Mouse (Mus musculus): ENCODE measurements around the gene Tgif2. TPM values are rescaled to one million over a fixed set of nuclear protein-coding genes. Genes with fewer than 3 reads are reported as not detected.
"Not testable (repeated sequence)": the region's sequence is repeated elsewhere in the genome, so short reads cannot be mapped to it uniquely, and the experiment has no call there.

Gene Tgif2
- polyA plus RNA-seq, 1 experiment from 2014 or later: 41.5 TPM

GRCm38 (mm10) chr2:156884396-156885211 lies 44.8 kb downstream of the Tgif2 start:
- 90% methylated on average over 10 of the region's 10 CpGs for WGBS
- no peak overlapping the region for H3K9ac ChIP-seq
- H3K27ac ChIP-seq: no peak overlapping the region
- H3K4me1 ChIP-seq: no peaks in the 10 kb centered on the region
- no peaks in the 10 kb centered on the region for H3K27me3 ChIP-seq (replicated peaks)
- no peak overlapping the region for H3K4me2 ChIP-seq
- no peak overlapping the region for H3K4me3 ChIP-seq (replicated peaks)
- H3K9me3 ChIP-seq: no peaks in the 10 kb centered on the region
- ATAC-seq (ENCODE audit: insufficient read depth, low FRiP score, low read depth): no peak
- H3K36me3 ChIP-seq: no peaks in the 10 kb centered on the region

DNA sequence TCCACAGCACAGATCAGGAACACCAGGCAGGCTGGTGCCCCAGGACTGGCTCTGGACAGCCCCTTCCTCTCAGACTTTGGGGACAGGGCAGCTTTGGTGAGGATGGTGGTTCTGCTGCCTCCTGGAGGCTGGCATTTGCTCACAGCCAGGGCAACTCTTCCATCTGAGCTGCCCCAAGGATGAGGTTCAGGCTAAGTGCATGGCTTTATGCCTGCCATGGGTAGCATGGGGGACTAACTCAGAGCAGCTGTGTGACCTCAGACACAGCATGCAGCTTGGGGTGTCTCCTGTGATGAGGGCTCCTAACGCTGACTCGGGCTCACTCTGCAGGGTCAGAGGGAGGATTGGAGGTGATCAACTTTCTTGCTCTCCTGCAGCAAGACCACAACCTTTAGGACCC lies 45.9 kb downstream of the Tgif2 start:
- 84% methylated on average over 2 of the region's 2 CpGs for WGBS

DNA sequence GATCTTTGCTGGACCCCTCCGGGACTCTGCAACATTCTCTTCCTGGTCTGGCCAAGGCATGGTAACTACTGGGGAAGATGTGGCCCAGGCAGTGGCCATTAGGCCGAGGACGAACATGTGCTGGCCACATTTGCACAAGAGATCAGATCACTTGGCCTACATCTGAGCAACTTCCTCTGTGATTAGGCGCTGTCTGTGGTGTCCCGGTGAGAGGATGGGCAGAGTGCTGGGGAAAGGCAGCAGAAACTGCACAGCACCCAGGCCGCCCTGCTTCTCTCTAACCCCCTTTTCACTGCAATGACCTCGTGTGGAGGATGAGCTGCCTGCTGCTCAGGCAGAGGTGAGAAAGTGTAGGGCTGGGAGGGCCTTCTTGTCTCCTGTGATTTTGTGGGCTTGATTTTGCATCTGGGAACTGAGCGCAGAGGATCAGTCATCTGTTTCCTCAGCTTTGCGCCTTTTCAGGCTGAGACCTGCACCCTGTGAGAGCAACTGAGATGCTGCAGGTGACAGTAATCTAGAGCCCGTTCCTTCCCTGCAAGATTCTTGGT lies 46.4 kb downstream of the Tgif2 start:
- no peak overlapping the region for H3K4me3 ChIP-seq (replicated peaks)
- no peak overlapping the region for H3K4me2 ChIP-seq
- WGBS: 78% methylated on average over 10 of the region's 10 CpGs
- no peak for ATAC-seq (ENCODE audit: insufficient read depth, low FRiP score, low read depth)
- no peak overlapping the region for H3K27ac ChIP-seq
- no peaks in the 10 kb centered on the region for H3K4me1 ChIP-seq
- no peaks in the 10 kb centered on the region for H3K36me3 ChIP-seq
- H3K9ac ChIP-seq: no peak overlapping the region
- no peaks in the 10 kb centered on the region for H3K9me3 ChIP-seq
- H3K27me3 ChIP-seq (replicated peaks): no peaks in the 10 kb centered on the region

More for the DNA sequence above, 45.9 kb downstream of the Tgif2 start:
- not testable (repeated sequence) for H3K27ac ChIP-seq; H3K4me2 ChIP-seq; H3K4me3 ChIP-seq (replicated peaks); H3K9ac ChIP-seq; H3K36me3 ChIP-seq; H3K9me3 ChIP-seq; ATAC-seq (ENCODE audit: insufficient read depth, low FRiP score, low read depth); H3K4me1 ChIP-seq; H3K27me3 ChIP-seq (replicated peaks)

DNA sequence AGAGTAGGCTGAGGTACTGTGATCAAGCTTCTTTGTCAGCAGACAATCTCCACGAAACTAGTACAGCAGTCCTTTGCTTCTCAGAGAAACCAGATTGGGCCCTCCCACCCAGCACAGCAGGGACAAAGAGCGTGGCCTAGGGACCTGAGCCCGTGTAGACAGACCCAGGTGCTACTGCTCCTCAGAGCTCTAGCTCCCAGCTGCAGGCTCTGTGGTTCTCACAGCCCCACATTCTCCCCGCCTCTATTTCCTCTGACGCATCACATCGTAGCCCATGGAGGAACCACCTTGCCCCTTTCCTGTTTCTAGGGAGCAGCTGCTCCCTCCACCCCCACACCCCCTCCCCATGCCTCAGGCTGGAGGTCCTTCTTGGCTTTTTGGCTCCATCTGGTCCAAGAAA lies 47.2 kb downstream of the Tgif2 start, which contains the start of gene Sla2:
Sla2 (minus strand) TSS at position 176 of the 400 bp plus-strand sequence.
- Histone ChIP-seq H3K9me3 (no peaks in the 10 kb centered on the region), H3K36me3 (no peaks in the 10 kb centered on the region), H3K27me3 (replicated peaks) (no peaks in the 10 kb centered on the region), H3K4me2 (no peak within 1 kb of the TSS), H3K9ac (no peak within 1 kb of the TSS), H3K27ac (no peak within 1 kb of the TSS), H3K4me1 (no peaks in the 10 kb centered on the region), H3K4me3 (replicated peaks) (no peak within 1 kb of the TSS)
- ATAC-seq (ENCODE audit: insufficient read depth, low FRiP score, low read depth): no peak
- WGBS: 52% methylated on average over 6 of the region's 6 CpGs

- no peak overlapping the region for H3K27ac ChIP-seq
- no peak overlapping the region for H3K4me2 ChIP-seq
- no peaks in the 10 kb centered on the region for H3K27me3 ChIP-seq (replicated peaks)
- 74% methylated on average over 3 of the region's 3 CpGs for WGBS
- no peak overlapping the region for H3K4me3 ChIP-seq (replicated peaks)
- no peaks in the 10 kb centered on the region for H3K36me3 ChIP-seq
- no peaks in the 10 kb centered on the region for H3K9me3 ChIP-seq
- ATAC-seq (ENCODE audit: insufficient read depth, low FRiP score, low read depth): no peak
- no peaks in the 10 kb centered on the region for H3K4me1 ChIP-seq
- H3K9ac ChIP-seq: no peak overlapping the region
Observed at GRCm38 (mm10) chr2:156888490-156888889, 48.7 kb downstream of the Tgif2 start.

GRCm38 (mm10) chr2:156892240-156892639 lies 52.4 kb downstream of the Tgif2 start:
- H3K4me3 ChIP-seq (replicated peaks): no peak overlapping the region
- no peak overlapping the region for H3K27ac ChIP-seq
- 35% methylated on average over 3 of the region's 3 CpGs for WGBS

DNA sequence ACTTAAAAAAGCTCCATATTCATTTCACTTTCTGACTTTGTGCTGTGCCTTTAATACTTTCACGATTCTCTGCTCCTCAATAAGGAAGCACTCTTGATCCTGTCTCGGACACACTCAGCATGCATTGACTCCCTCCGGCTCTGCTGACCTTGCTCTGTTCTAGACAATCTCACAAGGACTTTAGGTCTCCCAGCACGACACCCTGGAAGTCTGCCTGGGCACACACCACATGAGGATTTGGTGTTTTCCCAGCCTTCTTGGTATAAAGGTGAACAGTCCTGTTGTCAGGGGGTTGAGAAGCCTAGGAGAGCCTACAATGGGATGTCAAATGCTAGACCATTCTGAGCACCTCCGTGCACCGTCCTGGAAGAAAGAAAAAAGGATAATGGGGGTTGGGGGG lies 53.0 kb downstream of the Tgif2 start:
- no peak overlapping the region for H3K27ac ChIP-seq
- H3K27me3 ChIP-seq (replicated peaks): no peaks in the 10 kb centered on the region
- no peaks in the 10 kb centered on the region for H3K9me3 ChIP-seq
- H3K4me2 ChIP-seq: no peak overlapping the region
- 72% methylated on average over 6 of the region's 6 CpGs for WGBS
- no peak overlapping the region for H3K4me3 ChIP-seq (replicated peaks)
- no peaks in the 10 kb centered on the region for H3K36me3 ChIP-seq
- no peaks in the 10 kb centered on the region for H3K4me1 ChIP-seq
- no peak for ATAC-seq (ENCODE audit: insufficient read depth, low FRiP score, low read depth)
- H3K9ac ChIP-seq: no peak overlapping the region

More at GRCm38 (mm10) chr2:156892240-156892639, 52.4 kb downstream of the Tgif2 start:
- ATAC-seq (ENCODE audit: insufficient read depth, low FRiP score, low read depth): no peak
- Histone ChIP-seq H3K36me3 (no peaks in the 10 kb centered on the region), H3K4me2 (no peak overlapping the region), H3K4me1 (no peaks in the 10 kb centered on the region), H3K27me3 (replicated peaks) (no peaks in the 10 kb centered on the region), H3K9ac (no peak overlapping the region), H3K9me3 (no peaks in the 10 kb centered on the region)

DNA sequence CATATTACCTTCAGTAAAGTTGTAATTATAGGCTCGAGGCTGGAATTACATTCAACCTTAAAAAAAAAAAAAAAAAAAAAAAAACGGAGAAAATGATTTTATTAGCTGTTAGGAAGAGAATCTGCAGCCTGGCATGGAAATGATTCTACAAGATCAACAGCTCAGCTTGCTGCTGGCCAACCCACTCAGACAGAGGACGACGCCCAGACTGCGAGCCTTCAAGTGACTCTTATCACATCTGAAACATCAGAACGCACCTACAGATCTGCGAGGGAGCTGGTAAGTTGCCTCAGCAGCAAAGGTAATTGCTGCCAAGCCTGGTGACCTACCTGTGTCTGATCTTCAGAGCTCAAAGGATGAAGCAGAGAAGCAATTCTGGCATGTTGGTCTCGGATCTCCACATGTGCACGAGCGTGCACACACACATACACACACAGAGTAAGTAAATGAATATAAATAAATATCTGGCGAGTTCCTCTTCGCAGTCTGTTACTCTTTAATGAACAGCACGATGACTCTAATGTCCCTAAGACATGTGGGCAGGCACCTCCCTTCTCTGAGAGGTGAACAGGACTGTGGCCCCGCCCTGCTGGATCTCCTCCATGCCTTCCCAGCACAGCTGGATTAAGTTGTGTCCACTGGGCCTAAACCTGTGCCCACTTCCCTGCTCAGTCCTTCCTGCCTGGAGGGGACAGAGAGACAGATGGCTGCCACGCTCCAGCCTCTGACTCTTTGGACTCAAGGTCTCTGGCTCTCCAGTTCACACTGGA lies 54.9 kb downstream of the Tgif2 start:
- no peak for ATAC-seq (ENCODE audit: insufficient read depth, low FRiP score, low read depth)
- H3K36me3 ChIP-seq: no peaks in the 10 kb centered on the region
- whole genome bisulfite sequencing: 64% methylated on average over 15 of the region's 15 CpGs

DNA sequence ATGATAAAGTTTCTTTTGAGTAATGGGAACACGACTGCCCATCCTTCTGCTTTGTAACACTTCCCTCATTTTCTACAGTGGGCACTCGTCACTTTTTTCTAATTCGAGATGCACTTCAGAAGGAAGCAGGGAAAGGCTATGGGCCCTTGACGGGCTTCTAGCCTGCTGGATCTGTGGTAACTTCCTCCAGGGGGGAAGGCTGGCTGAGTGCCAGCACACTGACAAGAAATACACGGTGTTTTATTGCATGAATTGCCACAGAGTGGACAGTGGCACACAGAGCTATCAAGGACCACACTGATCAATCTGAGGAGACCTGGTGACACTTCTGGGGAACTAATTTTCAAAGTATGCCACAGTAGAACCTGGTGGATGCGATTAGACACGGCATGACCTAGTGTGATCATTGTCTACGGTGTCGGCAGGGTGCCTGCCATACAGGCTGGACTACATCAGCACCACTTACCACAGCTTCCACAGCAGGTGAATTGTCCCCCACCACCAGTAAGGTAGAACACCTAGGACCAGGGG lies 56.6 kb downstream of the Tgif2 start:
- Histone ChIP-seq H3K4me2 (no peak overlapping the region), H3K4me3 (replicated peaks) (no peak overlapping the region), H3K9me3 (no peaks in the 10 kb centered on the region), H3K9ac (no peak overlapping the region), H3K36me3 (no peaks in the 10 kb centered on the region), H3K4me1 (no peaks in the 10 kb centered on the region), H3K27me3 (replicated peaks) (no peaks in the 10 kb centered on the region), H3K27ac (no peak overlapping the region)
- 64% methylated on average over 9 of the region's 9 CpGs for WGBS
- no peak for ATAC-seq (ENCODE audit: insufficient read depth, low FRiP score, low read depth)

More for the DNA sequence above, 54.9 kb downstream of the Tgif2 start:
- no peak overlapping the region for H3K4me3 ChIP-seq (replicated peaks)
- no peaks in the 10 kb centered on the region for H3K4me1 ChIP-seq
- no peak overlapping the region for H3K27ac ChIP-seq
- H3K9me3 ChIP-seq: no peaks in the 10 kb centered on the region
- H3K4me2 ChIP-seq: no peak overlapping the region
- H3K9ac ChIP-seq: no peak overlapping the region
- no peaks in the 10 kb centered on the region for H3K27me3 ChIP-seq (replicated peaks)

GRCm38 (mm10) chr2:156897034-156897433 lies 57.2 kb downstream of the Tgif2 start:
- WGBS: 78% methylated on average over 9 of the region's 9 CpGs

GRCm38 (mm10) chr2:156898374-156898773 lies 58.6 kb downstream of the Tgif2 start:
- H3K4me3 ChIP-seq (replicated peaks): no peak overlapping the region
- no peak overlapping the region for H3K9ac ChIP-seq
- H3K36me3 ChIP-seq: no peaks in the 10 kb centered on the region
- WGBS: 55% methylated on average over 4 of the region's 4 CpGs
- H3K9me3 ChIP-seq: no peaks in the 10 kb centered on the region
- no peaks in the 10 kb centered on the region for H3K27me3 ChIP-seq (replicated peaks)
- ATAC-seq (ENCODE audit: insufficient read depth, low FRiP score, low read depth): no peak
- no peaks in the 10 kb centered on the region for H3K4me1 ChIP-seq
- H3K4me2 ChIP-seq: no peak overlapping the region
- H3K27ac ChIP-seq: no peak overlapping the region

More at GRCm38 (mm10) chr2:156897034-156897433, 57.2 kb downstream of the Tgif2 start:
- H3K4me2 ChIP-seq: no peak overlapping the region
- H3K9ac ChIP-seq: no peak overlapping the region
- H3K9me3 ChIP-seq: no peaks in the 10 kb centered on the region
- no peaks in the 10 kb centered on the region for H3K4me1 ChIP-seq
- no peak for ATAC-seq (ENCODE audit: insufficient read depth, low FRiP score, low read depth)
- no peaks in the 10 kb centered on the region for H3K27me3 ChIP-seq (replicated peaks)
- no peak overlapping the region for H3K27ac ChIP-seq
- H3K36me3 ChIP-seq: no peaks in the 10 kb centered on the region
- no peak overlapping the region for H3K4me3 ChIP-seq (replicated peaks)

- Histone ChIP-seq H3K27ac (no peak overlapping the region), H3K4me3 (replicated peaks) (no peak overlapping the region), H3K4me1 (no peaks in the 10 kb centered on the region), H3K9me3 (no peaks in the 10 kb centered on the region), H3K9ac (no peak overlapping the region), H3K36me3 (no peaks in the 10 kb centered on the region), H3K27me3 (replicated peaks) (no peaks in the 10 kb centered on the region), H3K4me2 (no peak overlapping the region)
- WGBS: 66% methylated on average over 4 of the region's 4 CpGs
- ATAC-seq (ENCODE audit: insufficient read depth, low FRiP score, low read depth): no peak
Observed at GRCm38 (mm10) chr2:156899184-156899583, 59.4 kb downstream of the Tgif2 start.
